Mouse (Mus musculus) small intestine, adult 2 months (tissue): ENCODE data around the gene Gpn3.
A peak's percentile ranks its signal among the peaks of the same experiment; 100 is the strongest.

Experiments
- CTCF ChIP-seq: fragments of 200-500 bp; IDR thresholded peaks from 2 replicates; pipeline ENCODE4 v1.5.1; 2012; ENCODE audit warnings: low read depth, mild to moderate bottlenecking, control low read depth, inconsistent platforms, low read length, moderate library complexity, mixed read lengths; ENCODE audit not compliant: insufficient replicate concordance, insufficient read length; ENCODE audit errors: extremely low read depth
- POLR2A ChIP-seq: fragments of 200-500 bp; IDR thresholded peaks from 2 replicates; pipeline ENCODE4 v1.6.1; 2012; ENCODE audit warnings: low read depth, mild to moderate bottlenecking, control low read depth, inconsistent platforms, low read length, moderate library complexity

DNA sequence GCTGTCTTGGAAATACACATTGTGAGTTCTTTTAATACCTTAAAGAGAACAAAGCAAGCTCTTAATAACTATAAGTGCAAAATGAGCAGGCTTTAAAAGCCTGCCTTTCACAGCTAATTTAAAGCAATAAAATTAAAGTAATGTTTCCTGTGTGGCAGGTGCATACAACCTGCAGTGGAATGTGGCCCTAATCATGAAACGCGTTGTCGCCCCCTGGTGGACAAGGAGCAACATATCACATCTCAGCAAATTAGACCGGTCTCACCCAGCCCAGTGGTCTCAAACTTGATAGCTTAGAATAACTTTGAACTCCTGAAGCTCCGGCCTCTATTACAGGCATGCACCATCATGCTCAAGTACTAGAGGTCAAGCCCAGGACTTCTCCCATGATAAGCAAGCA is 27.4 kb upstream of the Gpn3 start:
- TF ChIP-seq CTCF (peak; percentile 94; the same call in 1 of the 2 replicates), POLR2A (no peak)
